Mouse (Mus musculus) myocyte (in vitro differentiated cells): ENCODE results near the gene Cntnap5c.

Experiments
- POLR2A ChIP-seq: IDR thresholded peaks from one replicate; pipeline ENCODE4 v1.6.1; 2011; ENCODE audit warnings: low read depth, mild to moderate bottlenecking, control low read depth, moderate library complexity; ENCODE audit not compliant: insufficient read length
- POLR2AphosphoS2 ChIP-seq: IDR thresholded peaks from one replicate; pipeline ENCODE4 v1.6.1; 2011; ENCODE audit warnings: low read depth, control low read depth; ENCODE audit not compliant: insufficient read length
- USF1 ChIP-seq: IDR thresholded peaks from one replicate; pipeline ENCODE4 v1.6.1; 2011; ENCODE audit warnings: low read depth, mild to moderate bottlenecking, control low read depth, moderate library complexity

- no peak for TF ChIP-seq POLR2A
- TF ChIP-seq USF1 = no peak
- no peak for TF ChIP-seq POLR2AphosphoS2
Observed at GRCm38 (mm10) chr17:58082676-58083075, 313.3 kb downstream of the Cntnap5c start.
